Mouse (Mus musculus) forebrain, embryonic 15.5 days (tissue): ENCODE measurements at regions not wholly inside any gene's neighbourhood (a gene's known extent, or its start where the extent isn't known, plus 50 kb on each side); places are given as distances from the start of the nearest gene placed in this dataset.
A peak's percentile ranks its signal among the peaks of the same experiment; 100 is the strongest.

Experiments used
- ATAC-seq: fragments of 200-750 bp; cut with Nextera tagmentation; replicated peaks from 2 replicates; pipeline ENCODE4 v1.8.0; 2017; ENCODE audit warnings: mild to moderate bottlenecking, moderate TSS enrichment, moderate library complexity
- H3K27ac ChIP-seq: fragments of 300-500 bp; sonication (generic); replicated peaks from 2 replicates; pipeline ENCODE4 v1.5.1; 2015; ENCODE audit warnings: mild to moderate bottlenecking, inconsistent platforms
- H3K27me3 ChIP-seq: fragments of 300-500 bp; sonication (generic); 2 replicates; pipeline ENCODE4 v1.6.1; 2015; ENCODE audit warnings: inconsistent platforms
- H3K36me3 ChIP-seq: fragments of 300-500 bp; sonication (generic); 2 replicates; pipeline ENCODE4 v1.6.1; 2015; ENCODE audit warnings: mild to moderate bottlenecking, inconsistent platforms
- H3K4me1 ChIP-seq: fragments of 300-500 bp; sonication (generic); 2 replicates; pipeline ENCODE4 v1.6.1; 2015; ENCODE audit warnings: inconsistent platforms
- H3K4me2 ChIP-seq: fragments of 300-500 bp; sonication (generic); replicated peaks from 2 replicates; pipeline ENCODE4 v1.6.1; 2015; ENCODE audit warnings: mild to moderate bottlenecking, inconsistent platforms
- H3K4me3 ChIP-seq: fragments of 300-500 bp; sonication (generic); 2 replicates; pipeline ENCODE4 v1.5.1; 2015; ENCODE audit warnings: mild to moderate bottlenecking, inconsistent platforms
- H3K9ac ChIP-seq: fragments of 300-500 bp; sonication (generic); replicated peaks from 2 replicates; pipeline ENCODE4 v1.6.1; 2015; ENCODE audit warnings: mild to moderate bottlenecking, inconsistent platforms
- H3K9me3 ChIP-seq: fragments of 300-500 bp; sonication (generic); 2 replicates; pipeline ENCODE4 v1.6.1; 2016; ENCODE audit warnings: inconsistent platforms
- WGBS: fragments of 180-500 bp; shearing (Covaris S2); methylation state at CpG from one replicate; pipeline ENCODE4 v1.1.7; 2015; ENCODE audit warnings: mixed read lengths; 5-methylcytosine and 5-hydroxymethylcytosine counted together

- Histone ChIP-seq H3K4me2 (no peak overlapping the region), H3K27ac (no peak overlapping the region), H3K9me3 (no peaks in the 10 kb centered on the region), H3K4me3 (no peak overlapping the region), H3K27me3 (no peaks in the 10 kb centered on the region), H3K36me3 (no peaks in the 10 kb centered on the region), H3K9ac (no peak overlapping the region), H3K4me1 (no peaks in the 10 kb centered on the region)
- no peak for ATAC-seq
- WGBS = 89% methylated on average over 1 of the region's 1 CpGs
Observed at GRCm38 (mm10) chr6:99850706-99851105, 124.5 kb upstream of the Prok2 start.

GRCm38 (mm10) chr6:99845508-99845846 lies 119.3 kb upstream of the Prok2 start:
- 17% methylated on average over 4 of the region's 4 CpGs for WGBS
- H3K4me3 ChIP-seq = no peak overlapping the region
- no peak overlapping the region for H3K4me2 ChIP-seq
- H3K9me3 ChIP-seq = no peaks in the 10 kb centered on the region
- H3K9ac ChIP-seq = no peak overlapping the region
- peaks cover 31% of the 10 kb centered on the region for H3K4me1 ChIP-seq
- no peaks in the 10 kb centered on the region for H3K27me3 ChIP-seq
- no peak for ATAC-seq
- H3K27ac ChIP-seq = no peak overlapping the region
- H3K36me3 ChIP-seq = no peaks in the 10 kb centered on the region

- Histone ChIP-seq H3K9ac (no peak overlapping the region), H3K4me3 (no peak overlapping the region), H3K9me3 (no peaks in the 10 kb centered on the region), H3K4me2 (no peak overlapping the region), H3K4me1 (peaks cover 31% of the 10 kb centered on the region), H3K27ac (no peak overlapping the region), H3K36me3 (no peaks in the 10 kb centered on the region), H3K27me3 (no peaks in the 10 kb centered on the region)
- ATAC-seq = peak; percentile 76
- WGBS = 19% methylated on average over 4 of the region's 4 CpGs
Observed at GRCm38 (mm10) chr6:99844775-99845507, 118.7 kb upstream of the Prok2 start.

- Histone ChIP-seq H3K4me1 (peaks cover 31% of the 10 kb centered on the region), H3K27ac (peak overlapping the region; percentile 55), H3K36me3 (no peaks in the 10 kb centered on the region), H3K9ac (no peak overlapping the region), H3K9me3 (no peaks in the 10 kb centered on the region), H3K4me3 (no peak overlapping the region), H3K27me3 (no peaks in the 10 kb centered on the region), H3K4me2 (no peak overlapping the region)
- 50% methylated on average over 3 of the region's 3 CpGs for WGBS
- peak; percentile 46; the same call in 1 of the 2 replicates for ATAC-seq
Observed at GRCm38 (mm10) chr6:99843507-99843906, 117.3 kb upstream of the Prok2 start.

GRCm38 (mm10) chr6:99842723-99843122 lies 116.5 kb upstream of the Prok2 start:
- Histone ChIP-seq H3K27me3 (no peaks in the 10 kb centered on the region), H3K36me3 (no peaks in the 10 kb centered on the region), H3K4me2 (no peak overlapping the region), H3K9ac (no peak overlapping the region), H3K27ac (no peak overlapping the region), H3K4me1 (peaks cover 31% of the 10 kb centered on the region), H3K4me3 (no peak overlapping the region), H3K9me3 (no peaks in the 10 kb centered on the region)
- no peak for ATAC-seq

- no peaks in the 10 kb centered on the region for H3K27me3 ChIP-seq
- H3K4me2 ChIP-seq = no peak overlapping the region
- peaks cover 31% of the 10 kb centered on the region for H3K4me1 ChIP-seq
- H3K9me3 ChIP-seq = no peaks in the 10 kb centered on the region
- H3K9ac ChIP-seq = no peak overlapping the region
- WGBS = 78% methylated on average over 6 of the region's 6 CpGs
- no peaks in the 10 kb centered on the region for H3K36me3 ChIP-seq
- no peak overlapping the region for H3K27ac ChIP-seq
- ATAC-seq = no peak
- no peak overlapping the region for H3K4me3 ChIP-seq
Observed at GRCm38 (mm10) chr6:99840823-99841222, 114.6 kb upstream of the Prok2 start.

GRCm38 (mm10) chr6:99833323-99833722 lies 107.1 kb upstream of the Prok2 start:
- WGBS = 24% methylated on average over 3 of the region's 3 CpGs
- no peak overlapping the region for H3K9ac ChIP-seq
- H3K36me3 ChIP-seq = no peaks in the 10 kb centered on the region
- ATAC-seq = peak; percentile 82
- H3K9me3 ChIP-seq = no peaks in the 10 kb centered on the region
- peak overlapping the region; percentile 43; the same call in 1 of the 2 replicates for H3K27ac ChIP-seq
- H3K4me1 ChIP-seq = peaks cover 6% of the 10 kb centered on the region
- H3K4me3 ChIP-seq = no peak overlapping the region
- no peaks in the 10 kb centered on the region for H3K27me3 ChIP-seq
- no peak overlapping the region for H3K4me2 ChIP-seq

GRCm38 (mm10) chr6:99827625-99828024 lies 101.4 kb upstream of the Prok2 start:
- peaks cover 12% of the 10 kb centered on the region for H3K4me1 ChIP-seq
- H3K36me3 ChIP-seq = no peaks in the 10 kb centered on the region
- 94% methylated on average over 5 of the region's 5 CpGs for WGBS
- no peaks in the 10 kb centered on the region for H3K27me3 ChIP-seq
- no peak overlapping the region for H3K27ac ChIP-seq
- ATAC-seq = no peak
- H3K9ac ChIP-seq = no peak overlapping the region
- H3K4me3 ChIP-seq = no peak overlapping the region
- H3K9me3 ChIP-seq = no peaks in the 10 kb centered on the region
- H3K4me2 ChIP-seq = no peak overlapping the region

GRCm38 (mm10) chr6:99824808-99825207 lies 98.6 kb upstream of the Prok2 start:
- H3K9ac ChIP-seq = no peak overlapping the region
- 37% methylated on average over 6 of the region's 6 CpGs for WGBS
- no peaks in the 10 kb centered on the region for H3K9me3 ChIP-seq
- H3K4me1 ChIP-seq = peaks cover 12% of the 10 kb centered on the region
- H3K4me3 ChIP-seq = no peak overlapping the region
- H3K4me2 ChIP-seq = no peak overlapping the region
- H3K27me3 ChIP-seq = no peaks in the 10 kb centered on the region
- H3K36me3 ChIP-seq = no peaks in the 10 kb centered on the region
- no peak overlapping the region for H3K27ac ChIP-seq
- peak; percentile 32; the same call in 1 of the 2 replicates for ATAC-seq

GRCm38 (mm10) chr6:99822471-99822870 lies 96.3 kb upstream of the Prok2 start:
- Histone ChIP-seq H3K4me3 (no peak overlapping the region), H3K9me3 (no peaks in the 10 kb centered on the region), H3K27me3 (no peaks in the 10 kb centered on the region), H3K9ac (no peak overlapping the region), H3K36me3 (no peaks in the 10 kb centered on the region), H3K27ac (no peak overlapping the region), H3K4me1 (peaks cover 12% of the 10 kb centered on the region), H3K4me2 (no peak overlapping the region)
- ATAC-seq = no peak
- WGBS = 83% methylated on average over 2 of the region's 2 CpGs

- Histone ChIP-seq H3K4me1 (peaks cover 5% of the 10 kb centered on the region; the same call in 1 of the 2 replicates), H3K4me3 (no peak overlapping the region), H3K27ac (no peak overlapping the region), H3K9me3 (no peaks in the 10 kb centered on the region), H3K4me2 (no peak overlapping the region), H3K27me3 (no peaks in the 10 kb centered on the region), H3K36me3 (no peaks in the 10 kb centered on the region), H3K9ac (no peak overlapping the region)
- no peak for ATAC-seq
- 44% methylated on average over 8 of the region's 8 CpGs for WGBS
Observed at GRCm38 (mm10) chr6:99819255-99819929, 93.2 kb upstream of the Prok2 start.

- Histone ChIP-seq H3K27ac (no peak overlapping the region), H3K27me3 (no peaks in the 10 kb centered on the region), H3K4me3 (no peak overlapping the region), H3K4me1 (0 out of 2 replicates have a peak, but pooled peaks cover 4% of the 10 kb centered on the region), H3K4me2 (no peak overlapping the region), H3K9ac (no peak overlapping the region), H3K9me3 (no peaks in the 10 kb centered on the region), H3K36me3 (no peaks in the 10 kb centered on the region)
- 90% methylated on average over 6 of the region's 6 CpGs for WGBS
- ATAC-seq = no peak
Observed at GRCm38 (mm10) chr6:99818486-99818885, 92.3 kb upstream of the Prok2 start.
